Mouse (Mus musculus): ENCODE measurements around the gene Zfp622. TPM values are rescaled to one million over a fixed set of nuclear protein-coding genes. Genes with fewer than 3 reads are reported as not detected.

Gene Zfp622
- 35.2 and 37.4 TPM in 2 replicates for polyA plus RNA-seq (2015; fragmentation: Nextera tagmentation; extraction: Ambion mirVana)

GRCm38 (mm10) chr15:25984067-25984733 lies at the start of gene Zfp622:
TSS of gene Zfp622 (plus strand) at chr15:25984366.
- peak; percentile 98 for ATAC-seq (ENCODE audit: low FRiP score)
- Histone ChIP-seq H3K4me1 (peaks cover 25% of the 10 kb centered on the region), H3K9me3 (replicated peaks) (no peaks in the 10 kb centered on the region), H3K36me3 (peaks cover 12% of the 10 kb centered on the region; the same call in 1 of the 2 replicates), H3K27ac (replicated peaks) (peak within 1 kb of the TSS; percentile 91), H3K4me3 (replicated peaks) (peak within 1 kb of the TSS; percentile 99), H3K27me3 (replicated peaks) (no peaks in the 10 kb centered on the region), H3K9ac (replicated peaks) (peak within 1 kb of the TSS; percentile 94), H3K4me2 (peak within 1 kb of the TSS; percentile 97)
- WGBS, result under 1% methylated on average over 57 of the region's 57 CpGs

- Histone ChIP-seq H3K27ac (replicated peaks) (no peak overlapping the region), H3K9me3 (replicated peaks) (no peaks in the 10 kb centered on the region), H3K4me2 (no peak overlapping the region), H3K27me3 (replicated peaks) (no peaks in the 10 kb centered on the region), H3K9ac (replicated peaks) (no peak overlapping the region), H3K36me3 (no peaks in the 10 kb centered on the region), H3K4me3 (replicated peaks) (no peak overlapping the region), H3K4me1 (0 out of 2 replicates have a peak, but pooled peaks cover 4% of the 10 kb centered on the region)
- WGBS, result 90% methylated on average over 7 of the region's 7 CpGs
- no peak for ATAC-seq (ENCODE audit: low FRiP score)
Observed at GRCm38 (mm10) chr15:25934411-25934810, 49.8 kb upstream of the Zfp622 start.

- no peaks in the 10 kb centered on the region for H3K4me1 ChIP-seq
- H3K9me3 ChIP-seq (replicated peaks), result no peaks in the 10 kb centered on the region
- no peak for ATAC-seq (ENCODE audit: low FRiP score)
- WGBS, result 94% methylated on average over 7 of the region's 7 CpGs
- H3K27ac ChIP-seq (replicated peaks), result no peak overlapping the region
- no peaks in the 10 kb centered on the region for H3K27me3 ChIP-seq (replicated peaks)
- H3K9ac ChIP-seq (replicated peaks), result no peak overlapping the region
- H3K4me2 ChIP-seq, result no peak overlapping the region
- H3K4me3 ChIP-seq (replicated peaks), result no peak overlapping the region
- no peaks in the 10 kb centered on the region for H3K36me3 ChIP-seq
Observed at GRCm38 (mm10) chr15:25938496-25938895, 45.7 kb upstream of the Zfp622 start.

GRCm38 (mm10) chr15:25940397-25941377 lies 43.5 kb upstream of the Zfp622 start:
- H3K27ac ChIP-seq (replicated peaks), result no peak overlapping the region
- H3K9ac ChIP-seq (replicated peaks), result no peak overlapping the region
- WGBS, result 52% methylated on average over 24 of the region's 24 CpGs
- no peaks in the 10 kb centered on the region for H3K9me3 ChIP-seq (replicated peaks)
- no peaks in the 10 kb centered on the region for H3K4me1 ChIP-seq
- no peak for ATAC-seq (ENCODE audit: low FRiP score)
- no peaks in the 10 kb centered on the region for H3K36me3 ChIP-seq
- peak overlapping the region; percentile 13; the same call in 1 of the 2 replicates for H3K4me2 ChIP-seq
- H3K27me3 ChIP-seq (replicated peaks), result no peaks in the 10 kb centered on the region
- H3K4me3 ChIP-seq (replicated peaks), result no peak overlapping the region

GRCm38 (mm10) chr15:25941514-25941913 lies 42.7 kb upstream of the Zfp622 start:
- Histone ChIP-seq H3K4me2 (no peak overlapping the region), H3K9me3 (replicated peaks) (no peaks in the 10 kb centered on the region), H3K4me1 (no peaks in the 10 kb centered on the region), H3K4me3 (replicated peaks) (no peak overlapping the region), H3K27me3 (replicated peaks) (no peaks in the 10 kb centered on the region), H3K9ac (replicated peaks) (no peak overlapping the region), H3K36me3 (no peaks in the 10 kb centered on the region), H3K27ac (replicated peaks) (no peak overlapping the region)
- no peak for ATAC-seq (ENCODE audit: low FRiP score)
- 80% methylated on average over 11 of the region's 11 CpGs for WGBS

- Histone ChIP-seq H3K9ac (replicated peaks) (no peak overlapping the region), H3K4me3 (replicated peaks) (no peak overlapping the region), H3K4me1 (no peaks in the 10 kb centered on the region), H3K4me2 (no peak overlapping the region), H3K27me3 (replicated peaks) (no peaks in the 10 kb centered on the region), H3K27ac (replicated peaks) (no peak overlapping the region), H3K9me3 (replicated peaks) (no peaks in the 10 kb centered on the region), H3K36me3 (no peaks in the 10 kb centered on the region)
- WGBS, result 65% methylated on average over 4 of the region's 4 CpGs
- no peak for ATAC-seq (ENCODE audit: low FRiP score)
Observed at GRCm38 (mm10) chr15:25942415-25942814, 41.8 kb upstream of the Zfp622 start.

GRCm38 (mm10) chr15:25943386-25944137 lies 40.6 kb upstream of the Zfp622 start:
- Histone ChIP-seq H3K9ac (replicated peaks) (no peak overlapping the region), H3K4me1 (no peaks in the 10 kb centered on the region)
- ATAC-seq (ENCODE audit: low FRiP score), result no peak

GRCm38 (mm10) chr15:25945224-25945623 lies 38.9 kb upstream of the Zfp622 start:
- H3K27ac ChIP-seq (replicated peaks), result no peak overlapping the region
- no peak for ATAC-seq (ENCODE audit: low FRiP score)
- 85% methylated on average over 8 of the region's 8 CpGs for WGBS
- H3K4me3 ChIP-seq (replicated peaks), result no peak overlapping the region
- no peak overlapping the region for H3K9ac ChIP-seq (replicated peaks)
- H3K4me2 ChIP-seq, result no peak overlapping the region
- H3K9me3 ChIP-seq (replicated peaks), result no peaks in the 10 kb centered on the region
- no peaks in the 10 kb centered on the region for H3K36me3 ChIP-seq
- H3K4me1 ChIP-seq, result no peaks in the 10 kb centered on the region
- H3K27me3 ChIP-seq (replicated peaks), result no peaks in the 10 kb centered on the region

More at GRCm38 (mm10) chr15:25943386-25944137, 40.6 kb upstream of the Zfp622 start:
- no peak overlapping the region for H3K4me3 ChIP-seq (replicated peaks)
- H3K36me3 ChIP-seq, result no peaks in the 10 kb centered on the region
- no peak overlapping the region for H3K27ac ChIP-seq (replicated peaks)
- no peaks in the 10 kb centered on the region for H3K9me3 ChIP-seq (replicated peaks)
- 92% methylated on average over 15 of the region's 15 CpGs for WGBS
- H3K4me2 ChIP-seq, result no peak overlapping the region
- H3K27me3 ChIP-seq (replicated peaks), result no peaks in the 10 kb centered on the region

- H3K4me2 ChIP-seq, result no peak overlapping the region
- ATAC-seq (ENCODE audit: low FRiP score), result no peak
- no peak overlapping the region for H3K27ac ChIP-seq (replicated peaks)
- no peak overlapping the region for H3K4me3 ChIP-seq (replicated peaks)
- no peaks in the 10 kb centered on the region for H3K4me1 ChIP-seq
- no peaks in the 10 kb centered on the region for H3K9me3 ChIP-seq (replicated peaks)
- no peaks in the 10 kb centered on the region for H3K36me3 ChIP-seq
- 94% methylated on average over 7 of the region's 7 CpGs for WGBS
- no peaks in the 10 kb centered on the region for H3K27me3 ChIP-seq (replicated peaks)
- H3K9ac ChIP-seq (replicated peaks), result no peak overlapping the region
Observed at GRCm38 (mm10) chr15:25946482-25946881, 37.7 kb upstream of the Zfp622 start.

GRCm38 (mm10) chr15:25947383-25947782 lies 36.8 kb upstream of the Zfp622 start:
- Histone ChIP-seq H3K4me3 (replicated peaks) (no peak overlapping the region), H3K27me3 (replicated peaks) (no peaks in the 10 kb centered on the region), H3K36me3 (no peaks in the 10 kb centered on the region), H3K9ac (replicated peaks) (no peak overlapping the region), H3K4me2 (no peak overlapping the region), H3K4me1 (no peaks in the 10 kb centered on the region), H3K9me3 (replicated peaks) (no peaks in the 10 kb centered on the region), H3K27ac (replicated peaks) (no peak overlapping the region)
- ATAC-seq (ENCODE audit: low FRiP score), result no peak
- 85% methylated on average over 8 of the region's 8 CpGs for WGBS
